Mouse (Mus musculus) stomach, embryonic 14.5 days (tissue): ENCODE results near the gene Olfr508. TPM values are rescaled to one million over a fixed set of nuclear protein-coding genes. Genes with fewer than 3 reads are reported as not detected.
"Not testable (repeated sequence)": the region's sequence is repeated elsewhere in the genome, so short reads cannot be mapped to it uniquely, and the experiment has no call there.

ENCODE experiments used
- ATAC-seq: fragments of 200-750 bp; cut with Nextera tagmentation; 2 replicates; pipeline ENCODE4 v1.8.0; 2017; ENCODE audit warnings: low read depth, moderate TSS enrichment; ENCODE audit not compliant: insufficient number of reproducible peaks, insufficient read depth, low FRiP score
- H3K27ac ChIP-seq: fragments of 300-500 bp; sonication (generic); 2 replicates; pipeline ENCODE4 v1.5.1; 2014; ENCODE audit warnings: mild to moderate bottlenecking, low read length, moderate library complexity, mixed read lengths
- H3K27me3 ChIP-seq: fragments of 300-500 bp; sonication (generic); 2 replicates; pipeline ENCODE4 v1.6.1; 2014; ENCODE audit warnings: low read length, control low read depth, mixed read lengths; ENCODE audit not compliant: control insufficient read depth, insufficient read depth
- H3K36me3 ChIP-seq: fragments of 300-500 bp; sonication (generic); 2 replicates; pipeline ENCODE4 v1.6.1; 2014; ENCODE audit warnings: mild to moderate bottlenecking, control low read depth, low read length, moderate library complexity, mixed read lengths; ENCODE audit not compliant: control insufficient read depth, insufficient read depth
- H3K4me1 ChIP-seq: fragments of 300-500 bp; sonication (generic); 2 replicates; pipeline ENCODE4 v1.6.1; 2014; ENCODE audit warnings: low read length, control low read depth, mixed read lengths; ENCODE audit not compliant: control insufficient read depth, insufficient read depth
- H3K4me2 ChIP-seq: fragments of 300-500 bp; sonication (generic); replicated peaks from 2 replicates; pipeline ENCODE4 v1.6.1; 2014; ENCODE audit warnings: low read depth, low read length, control low read depth
- H3K4me3 ChIP-seq: fragments of 300-500 bp; sonication (generic); 2 replicates; pipeline ENCODE4 v1.5.1; 2014; ENCODE audit warnings: low read depth, low read length, control low read depth
- H3K9ac ChIP-seq: fragments of 300-500 bp; sonication (generic); replicated peaks from 2 replicates; pipeline ENCODE4 v1.6.1; 2014; ENCODE audit warnings: low read depth, mild to moderate bottlenecking, control low read depth, low read length, moderate library complexity, mixed read lengths
- H3K9me3 ChIP-seq: fragments of 300-500 bp; sonication (generic); 2 replicates; pipeline ENCODE4 v1.6.1; 2016; ENCODE audit warnings: low read depth, low read length, control low read depth; ENCODE audit not compliant: control insufficient read depth
- WGBS: fragments of 180-500 bp; shearing (Covaris S2); extraction: QIAGEN DNeasy Blood & Tissue Kit; methylation state at CpG from one replicate; pipeline ENCODE4 v1.1.7; 2014; 5-methylcytosine and 5-hydroxymethylcytosine counted together
- polyA plus RNA-seq: library from polyadenylated mRNA; unstranded; fragments of >200 nt; fragmentation: Nextera tagmentation; extraction: Ambion mirVana; gene quantifications from 2 replicates; pipeline ENCODE4 v1.2.1, GENCODE M21; 2014

Gene Olfr508
- polyA plus RNA-seq, result not detected in 2 replicates

DNA sequence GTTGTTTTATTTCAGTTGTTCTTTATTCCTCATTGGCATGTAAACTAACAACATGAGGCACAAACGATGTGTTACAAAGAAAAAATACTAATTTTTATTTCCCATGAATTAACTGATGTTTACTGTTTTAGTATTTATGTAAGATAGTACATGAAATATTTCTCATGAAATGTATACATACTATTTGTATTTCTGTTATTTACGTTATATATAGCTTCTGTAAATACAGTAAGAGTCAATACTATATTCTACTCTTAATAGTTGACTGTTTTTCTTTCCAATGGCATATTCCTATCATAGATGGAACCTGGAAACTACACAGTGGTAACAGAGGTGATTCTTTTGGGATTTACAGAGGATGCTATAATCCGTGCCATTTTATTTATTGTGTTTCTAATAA is at the start of gene Olfr508:
Gene Olfr508, plus strand, starts transcription at position 301 of the 400 bp plus-strand sequence.
- WGBS, result 81% methylated on average over 3 of the region's 3 CpGs
- Histone ChIP-seq H3K9me3 (no peaks in the 10 kb centered on the region), H3K27ac (no peak within 1 kb of the TSS), H3K4me3 (no peak within 1 kb of the TSS), H3K27me3 (no peaks in the 10 kb centered on the region), H3K9ac (no peak within 1 kb of the TSS), H3K4me1 (no peaks in the 10 kb centered on the region), H3K36me3 (no peaks in the 10 kb centered on the region), H3K4me2 (no peak within 1 kb of the TSS)
- no peak for ATAC-seq

DNA sequence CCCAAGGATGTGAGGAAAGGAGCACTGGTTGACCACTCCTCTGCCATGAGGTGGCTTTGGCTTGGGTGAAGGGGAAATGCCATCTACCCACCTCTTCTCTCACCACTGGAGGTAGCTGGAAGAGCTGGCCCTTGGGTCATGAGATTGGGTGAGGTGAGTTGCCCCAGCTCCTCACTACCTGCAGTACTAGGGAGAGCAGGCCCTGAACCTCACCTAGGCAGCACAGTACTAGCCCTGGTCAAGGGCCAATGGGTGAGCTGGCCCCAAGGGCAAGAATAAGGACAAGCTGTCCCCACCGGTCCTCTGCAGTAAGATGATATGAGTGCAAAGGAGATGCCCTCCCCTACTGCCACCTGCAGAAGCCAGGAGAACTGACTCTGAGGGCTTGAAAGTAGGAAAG is 40.0 kb upstream of the Olfr508 start:
- H3K27ac ChIP-seq, result no peak overlapping the region
- H3K36me3 ChIP-seq, result no peaks in the 10 kb centered on the region
- WGBS, result 94% methylated on average over 1 of the region's 1 CpGs
- no peaks in the 10 kb centered on the region for H3K27me3 ChIP-seq
- peak; percentile 56; the same call in 1 of the 2 replicates for ATAC-seq
- no peak overlapping the region for H3K4me3 ChIP-seq
- no peak overlapping the region for H3K9ac ChIP-seq
- H3K4me1 ChIP-seq, result no peaks in the 10 kb centered on the region
- no peak overlapping the region for H3K4me2 ChIP-seq
- no peaks in the 10 kb centered on the region for H3K9me3 ChIP-seq

GRCm38 (mm10) chr7:108601916-108602315 is 27.9 kb upstream of the Olfr508 start:
- not testable (repeated sequence) for H3K9ac ChIP-seq, H3K36me3 ChIP-seq, ATAC-seq, H3K4me2 ChIP-seq, H3K27me3 ChIP-seq, H3K27ac ChIP-seq, H3K9me3 ChIP-seq, H3K4me3 ChIP-seq, H3K4me1 ChIP-seq
- WGBS, result 79% methylated on average over 3 of the region's 3 CpGs

DNA sequence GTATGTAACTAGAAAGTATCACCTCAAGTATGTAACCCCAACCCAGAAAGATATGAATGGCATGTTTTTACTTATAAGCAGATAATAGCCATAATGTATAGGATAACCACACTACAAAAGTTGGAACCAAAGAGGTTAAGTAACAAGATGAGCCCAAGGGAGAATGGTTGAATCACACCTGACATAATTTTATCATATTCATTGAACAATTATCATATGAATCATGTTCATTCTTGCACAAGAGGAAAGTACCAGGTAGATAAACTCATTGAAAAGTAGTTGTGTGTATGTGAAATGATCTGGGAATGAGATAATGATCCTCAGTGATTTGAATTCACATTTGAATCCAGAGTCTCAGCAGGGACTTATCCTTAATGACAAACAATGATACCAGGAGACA is 19.3 kb upstream of the Olfr508 start, which contains the start of gene Olfr506:
Gene Olfr506, plus strand, starts transcription at position 301 of the 400 bp plus-strand sequence.
- ATAC-seq, result no peak
- Histone ChIP-seq H3K4me1 (no peaks in the 10 kb centered on the region), H3K27me3 (no peaks in the 10 kb centered on the region), H3K9ac (no peak within 1 kb of the TSS), H3K4me3 (no peak within 1 kb of the TSS), H3K9me3 (no peaks in the 10 kb centered on the region), H3K4me2 (no peak within 1 kb of the TSS), H3K36me3 (no peaks in the 10 kb centered on the region), H3K27ac (no peak within 1 kb of the TSS)

DNA sequence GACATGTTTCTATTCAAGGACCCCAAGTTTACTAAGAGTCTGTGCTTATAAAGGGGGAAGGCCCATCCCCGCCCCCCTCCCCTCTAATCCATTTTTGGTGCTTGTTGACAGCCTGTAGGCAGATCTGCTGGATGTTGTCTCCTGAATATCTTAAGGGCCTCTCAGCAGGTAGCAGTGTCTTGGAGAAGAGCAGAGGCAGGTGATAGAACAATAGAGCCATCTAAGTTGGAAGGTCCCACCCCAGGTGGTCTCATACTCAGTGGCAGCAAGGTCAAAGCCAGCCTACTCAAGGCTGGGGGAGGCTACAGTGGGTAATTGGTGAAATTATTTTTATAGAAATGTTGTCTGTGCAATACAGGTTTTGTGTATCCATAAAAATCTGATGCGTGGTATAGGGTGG is 15.7 kb upstream of the Olfr508 start:
- Histone ChIP-seq H3K4me1 (no peaks in the 10 kb centered on the region), H3K4me2 (no peak overlapping the region), H3K9ac (no peak overlapping the region), H3K27ac (no peak overlapping the region), H3K9me3 (no peaks in the 10 kb centered on the region), H3K27me3 (no peaks in the 10 kb centered on the region), H3K36me3 (no peaks in the 10 kb centered on the region), H3K4me3 (no peak overlapping the region)
- no peak for ATAC-seq
- WGBS, result 87% methylated on average over 2 of the region's 2 CpGs

DNA sequence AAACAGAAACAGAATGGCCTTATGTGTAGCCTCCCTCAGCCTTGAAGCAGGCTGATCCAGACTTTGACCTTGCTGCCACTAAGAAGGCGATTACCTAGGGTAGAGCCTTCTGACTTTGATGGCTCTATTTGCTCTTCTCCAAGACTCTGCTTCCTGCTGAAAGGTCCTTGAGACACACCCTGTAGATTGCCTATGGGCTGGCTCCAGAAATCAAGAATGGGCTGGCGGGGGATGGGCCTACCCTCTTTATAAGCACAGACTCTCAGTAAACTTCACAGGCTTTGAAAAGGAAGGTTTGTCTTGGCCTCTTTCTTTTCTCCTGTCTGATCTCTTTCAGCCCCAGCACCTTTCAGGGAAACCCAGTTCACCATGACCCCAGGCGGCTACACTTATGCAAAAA is 13.0 kb upstream of the Olfr508 start:
- H3K4me2 ChIP-seq, H3K9me3 ChIP-seq, H3K4me3 ChIP-seq, H3K9ac ChIP-seq, H3K27me3 ChIP-seq, H3K27ac ChIP-seq, H3K4me1 ChIP-seq, H3K36me3 ChIP-seq: not testable (repeated sequence)
- 0 out of 2 replicates have a peak, but pooled peaks have one; percentile 49 for ATAC-seq
- WGBS, result 57% methylated on average over 3 of the region's 3 CpGs

DNA sequence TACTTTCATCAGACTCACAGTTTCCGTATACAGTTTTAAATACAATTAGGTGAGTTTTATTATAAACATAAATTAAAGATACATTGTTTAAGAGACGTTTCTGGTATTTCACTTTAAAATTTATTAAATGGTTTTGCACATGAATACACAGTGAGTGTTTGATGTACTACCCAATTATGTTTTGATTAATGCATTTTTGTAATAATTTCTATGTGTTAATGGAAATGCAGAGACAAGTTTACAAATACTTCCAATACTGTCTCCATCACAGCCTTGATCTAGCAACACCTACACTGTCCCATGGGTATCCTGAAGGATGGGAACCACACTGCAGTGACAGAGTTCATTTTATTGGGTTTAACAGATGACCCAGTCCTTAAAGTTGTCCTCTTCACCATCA is 8.3 kb upstream of the Olfr508 start, which contains the start of gene Olfr507:
Gene Olfr507, plus strand, starts transcription at position 301 of the 400 bp plus-strand sequence.
- ATAC-seq, result no peak
- no peak within 1 kb of the TSS for H3K27ac ChIP-seq
- no peaks in the 10 kb centered on the region for H3K36me3 ChIP-seq
- 72% methylated on average over 2 of the region's 2 CpGs for WGBS
- no peaks in the 10 kb centered on the region for H3K4me1 ChIP-seq
- H3K9me3 ChIP-seq, result no peaks in the 10 kb centered on the region
- H3K27me3 ChIP-seq, result no peaks in the 10 kb centered on the region
- H3K4me3 ChIP-seq, result no peak within 1 kb of the TSS
- H3K9ac ChIP-seq, result no peak within 1 kb of the TSS
- no peak within 1 kb of the TSS for H3K4me2 ChIP-seq

GRCm38 (mm10) chr7:108651806-108652205 is 22.0 kb downstream of the Olfr508 start, which contains the start of gene Olfr509:
Olfr509 (minus strand) TSS chr7:108651906.
- no peak within 1 kb of the TSS for H3K27ac ChIP-seq
- no peak within 1 kb of the TSS for H3K9ac ChIP-seq
- H3K4me2 ChIP-seq, result no peak within 1 kb of the TSS
- ATAC-seq, result no peak
- no peaks in the 10 kb centered on the region for H3K36me3 ChIP-seq
- H3K4me1 ChIP-seq, result no peaks in the 10 kb centered on the region
- no peaks in the 10 kb centered on the region for H3K9me3 ChIP-seq
- H3K4me3 ChIP-seq, result no peak within 1 kb of the TSS
- no peaks in the 10 kb centered on the region for H3K27me3 ChIP-seq

DNA sequence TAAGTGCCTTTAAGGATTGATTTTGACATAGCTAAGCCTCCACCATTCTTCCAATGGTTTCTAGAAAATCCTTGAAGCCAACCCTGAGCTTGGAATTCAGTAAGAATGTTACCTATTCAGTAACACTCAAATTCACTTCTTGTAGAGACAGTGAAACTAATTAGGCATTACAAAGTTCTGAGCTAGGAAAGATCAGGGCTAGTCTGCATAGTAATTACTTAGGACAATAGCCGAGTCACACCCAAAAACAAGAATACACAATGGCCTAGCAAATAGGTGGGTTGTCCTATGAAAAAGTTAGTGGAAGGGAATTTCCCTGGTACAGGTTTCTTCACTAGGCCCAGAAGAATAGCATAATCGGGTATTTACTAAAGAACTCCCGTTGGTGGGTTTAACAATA is 32.6 kb downstream of the Olfr508 start:
- Histone ChIP-seq H3K27ac (no peak overlapping the region), H3K4me1 (no peaks in the 10 kb centered on the region), H3K9me3 (no peaks in the 10 kb centered on the region), H3K4me3 (no peak overlapping the region), H3K27me3 (no peaks in the 10 kb centered on the region), H3K9ac (no peak overlapping the region), H3K4me2 (no peak overlapping the region), H3K36me3 (no peaks in the 10 kb centered on the region)
- WGBS, result 83% methylated on average over 3 of the region's 3 CpGs
- ATAC-seq, result no peak
